Mouse (Mus musculus) frontal cortex, postnatal 36 days (tissue): ENCODE measurements around the gene Ifna11.
A peak's percentile ranks its signal among the peaks of the same experiment; 100 is the strongest.
"Not testable (repeated sequence)": the region's sequence is repeated elsewhere in the genome, so short reads cannot be mapped to it uniquely, and the experiment has no call there.

Experiments
- DNase-seq, 2 experiments: peaks; one replicate each; pipeline ENCODE4 v3.0.0; 2022; ENCODE audit warnings: low spot score in 2 of 2

The Ifna11 gene

GRCm38 (mm10) chr4:88819659-88820058, at the start of gene Ifna11:
TSS of gene Ifna11 (plus strand) at chr4:88819959.
- no peak for DNase-seq

GRCm38 (mm10) chr4:88773534-88773933, 46.2 kb upstream of the Ifna11 start, which contains the start of gene Gm13290:
TSS of gene Gm13290 (plus strand) at chr4:88773834.
- not testable (repeated sequence) for DNase-seq

GRCm38 (mm10) chr4:88776622-88777021, 43.1 kb upstream of the Ifna11 start, which contains the start of gene Gm13289:
TSS of gene Gm13289 (plus strand) at chr4:88776922.
- DNase-seq = not testable (repeated sequence)

- DNase-seq = not testable (repeated sequence)
These were observed 40.2 kb upstream of the Ifna11 start, which contains the start of gene Gm13272 for GRCm38 (mm10) chr4:88779550-88779949. TSS of gene Gm13272 (plus strand) at chr4:88779850.

- not testable (repeated sequence) for DNase-seq
These were observed 39.4 kb upstream of the Ifna11 start for GRCm38 (mm10) chr4:88780320-88780719.

GRCm38 (mm10) chr4:88781831-88782230, 37.9 kb upstream of the Ifna11 start, which contains the start of gene Ifnz:
TSS of gene Ifnz (plus strand) at chr4:88782131.
- DNase-seq = not testable (repeated sequence)

- DNase-seq = not testable (repeated sequence)
These were observed 37.4 kb upstream of the Ifna11 start for GRCm38 (mm10) chr4:88782335-88782734.

- DNase-seq = not testable (repeated sequence)
These were observed 34.4 kb upstream of the Ifna11 start, which contains the start of gene Gm13276 for GRCm38 (mm10) chr4:88785409-88785808. TSS of gene Gm13276 (plus strand) at chr4:88785709.

- peak; percentile 41 to 76 for DNase-seq
These were observed 31.4 kb upstream of the Ifna11 start, which contains the start of gene Gm13277 for GRCm38 (mm10) chr4:88788402-88788801. TSS of gene Gm13277 (plus strand) at chr4:88788632.

- not testable (repeated sequence) for DNase-seq
These were observed 28.5 kb upstream of the Ifna11 start, which contains the start of gene Gm13278 for GRCm38 (mm10) chr4:88791250-88791649. TSS of gene Gm13278 (plus strand) at chr4:88791550.

- peak; percentile 68 to 78 for DNase-seq
These were observed 25.7 kb upstream of the Ifna11 start, which contains the start of gene Gm13275 for GRCm38 (mm10) chr4:88793936-88794675. TSS of gene Gm13275 (plus strand) at chr4:88794487.

GRCm38 (mm10) chr4:88797097-88797496, 22.7 kb upstream of the Ifna11 start, which contains the start of gene Gm13279:
TSS of gene Gm13279 (plus strand) at chr4:88797397.
- not testable (repeated sequence) for DNase-seq

GRCm38 (mm10) chr4:88799365-88799764, 20.4 kb upstream of the Ifna11 start, which contains the start of gene Gm13285:
TSS of gene Gm13285 (plus strand) at chr4:88799665.
- DNase-seq = not testable (repeated sequence)

GRCm38 (mm10) chr4:88802954-88803353, 16.8 kb upstream of the Ifna11 start, which contains the start of gene Gm13287:
TSS of gene Gm13287 (plus strand) at chr4:88803254.
- not testable (repeated sequence) for DNase-seq

- not testable (repeated sequence) for DNase-seq
These were observed 14.5 kb upstream of the Ifna11 start, which contains the start of gene Gm13288 for GRCm38 (mm10) chr4:88805231-88805630. TSS of gene Gm13288 (plus strand) at chr4:88805531.

GRCm38 (mm10) chr4:88805761-88806160, 14.0 kb upstream of the Ifna11 start:
- peak; percentile 1 to 2 for DNase-seq

- DNase-seq = no peak
These were observed 3.8 kb upstream of the Ifna11 start, which contains the start of gene Ifna7 for GRCm38 (mm10) chr4:88815928-88816327. TSS of gene Ifna7 (plus strand) at chr4:88816228.

- peak in 1 of 2 experiments; percentile 11 for DNase-seq
These were observed 3.2 kb downstream of the Ifna11 start for GRCm38 (mm10) chr4:88822995-88823394.

- DNase-seq = not testable (repeated sequence)
These were observed 7.4 kb downstream of the Ifna11 start, which contains the start of gene Ifna6 for GRCm38 (mm10) chr4:88827116-88827515. TSS of gene Ifna6 (plus strand) at chr4:88827416.

- DNase-seq = peak; percentile 31 to 38
These were observed 10.8 kb downstream of the Ifna11 start for GRCm38 (mm10) chr4:88830523-88830922.

- DNase-seq = not testable (repeated sequence)
These were observed 15.5 kb downstream of the Ifna11 start, which contains the start of gene Ifna5 for GRCm38 (mm10) chr4:88835225-88835624. TSS of gene Ifna5 (plus strand) at chr4:88835525.

- DNase-seq = peak in 1 of 2 experiments; percentile 7
These were observed 19.1 kb downstream of the Ifna11 start for GRCm38 (mm10) chr4:88838828-88839227.
